Mouse (Mus musculus) lung, postnatal 0 days (tissue): ENCODE data around the gene Lrrc34.

Experiments
- CTCF ChIP-seq: IDR thresholded peaks from 2 replicates; pipeline ENCODE4 v1.5.1; 2016; ENCODE audit warnings: antibody characterized with exemption, mild to moderate bottlenecking
- EP300 ChIP-seq: IDR thresholded peaks from 2 replicates; pipeline ENCODE4 v1.6.1; 2016; ENCODE audit warnings: antibody characterized with exemption, mild to moderate bottlenecking, control low read depth

- TF ChIP-seq CTCF (no peak), EP300 (no peak)
Observed at GRCm38 (mm10) chr3:30647440-30648090, at the start of gene Lrrc34.
